ENCODE assay signal across 14 mouse cellular contexts in genomic region chr6:120854413-120854812, GRCm38 (mm10). TPM values are rescaled to one million over a fixed set of nuclear protein-coding genes. Genes with fewer than 3 reads are reported as not detected.
DNase-seq lines count a peak whose midpoint lies in the region; ATAC-seq and TF ChIP-seq lines count a peak whose summit lies in the region.
"Had no signal": no experiment of that assay in that cellular context is flagged by ENCODE, and none has a peak within 500 bp of the region (broad histone marks: within the 10 kb centered on the region; RNA-seq: fewer than 3 reads in every experiment).

No protein-coding gene starts in this region.

- H3K9ac ChIP-seq in kidney, embryonic 15.5 days = no peak overlapping the region
- H3K9ac ChIP-seq in heart, embryonic 16.5 days (ENCODE audit: low read length) = no peak overlapping the region
- no peak overlapping the region for H3K9ac ChIP-seq in liver, postnatal 0 days (replicated peaks)
- H3K9ac ChIP-seq: hindbrain, embryonic 14.5 days had no signal

- H3K27ac ChIP-seq in kidney, embryonic 15.5 days = no peak overlapping the region
- H3K27ac ChIP-seq in heart, embryonic 16.5 days (ENCODE audit: low read length) = 0 out of 2 replicates have a peak overlapping the region, but pooled peaks have one; percentile 46
- peak overlapping the region; percentile 37; the same call in 1 of the 2 replicates for H3K27ac ChIP-seq in liver, postnatal 0 days (ENCODE audit: low read depth)
- H3K27ac ChIP-seq: hindbrain, embryonic 14.5 days had no signal

- no peaks in the 10 kb centered on the region for H3K9me3 ChIP-seq in kidney, embryonic 15.5 days (replicated peaks)
- H3K9me3 ChIP-seq in heart, embryonic 16.5 days (replicated peaks; ENCODE audit: control insufficient read depth, low read length) = 0 out of 2 replicates have a peak, but pooled peaks cover 2% of the 10 kb centered on the region
- no peaks in the 10 kb centered on the region for H3K9me3 ChIP-seq in liver, postnatal 0 days (ENCODE audit: low read length)

- H3K27me3 ChIP-seq in kidney, embryonic 15.5 days = no peaks in the 10 kb centered on the region
- H3K27me3 ChIP-seq in heart, embryonic 16.5 days (ENCODE audit: control insufficient read depth, insufficient read depth, low read length) = no peaks in the 10 kb centered on the region
- no peaks in the 10 kb centered on the region for H3K27me3 ChIP-seq in liver, postnatal 0 days (ENCODE audit: insufficient read depth, low read length)
- H3K27me3 ChIP-seq: CH12.LX had no signal

- H3K36me3 ChIP-seq in kidney, embryonic 15.5 days = peaks cover 45% of the 10 kb centered on the region
- H3K36me3 ChIP-seq in heart, embryonic 16.5 days (ENCODE audit: control insufficient read depth, insufficient read depth) = peaks cover 16% of the 10 kb centered on the region
- peaks cover 44% of the 10 kb centered on the region for H3K36me3 ChIP-seq in liver, postnatal 0 days (replicated peaks; ENCODE audit: insufficient read depth, low read length)

- peak; percentile 36; the same call in 1 of the 2 replicates for TF ChIP-seq EP300 in liver, postnatal 0 days (IDR thresholded peaks at IDR 0.05; ENCODE audit: low read depth)

- H3K4me2 ChIP-seq in kidney, embryonic 15.5 days = no peak overlapping the region
- no peak overlapping the region for H3K4me2 ChIP-seq in heart, embryonic 16.5 days (ENCODE audit: low read depth, low read length)
- no peak overlapping the region for H3K4me2 ChIP-seq in liver, postnatal 0 days (ENCODE audit: low read depth, low read length)
- H3K4me2 ChIP-seq: hindbrain, embryonic 14.5 days had no signal

- no peak overlapping the region for H3K4me3 ChIP-seq in kidney, embryonic 15.5 days (replicated peaks)
- H3K4me3 ChIP-seq in heart, embryonic 16.5 days (ENCODE audit: low read length) = no peak overlapping the region
- H3K4me3 ChIP-seq in liver, postnatal 0 days (ENCODE audit: low read depth, low read length) = no peak overlapping the region

- peaks cover 5% of the 10 kb centered on the region; the same call in 1 of the 2 replicates for H3K4me1 ChIP-seq in kidney, embryonic 15.5 days
- peaks cover 4% of the 10 kb centered on the region for H3K4me1 ChIP-seq in heart, embryonic 16.5 days (ENCODE audit: control insufficient read depth, insufficient read depth, low read length)
- H3K4me1 ChIP-seq in liver, postnatal 0 days (ENCODE audit: insufficient read depth) = 0 out of 2 replicates have a peak, but pooled peaks cover 3% of the 10 kb centered on the region

- no peak for TF ChIP-seq CTCF in liver, postnatal 0 days (IDR thresholded peaks at IDR 0.05; ENCODE audit: low read depth)

- no peak for ATAC-seq in kidney, embryonic 15.5 days (replicated peaks; ENCODE audit: low FRiP score)
- peak; percentile 89 for ATAC-seq in erythroblast, adult 5-6 weeks (replicated peaks; ENCODE audit: low FRiP score, poor library complexity, severe bottlenecking)
- ATAC-seq in heart, embryonic 16.5 days (replicated peaks; ENCODE audit: extremely low read depth, insufficient read depth, low FRiP score) = peak; percentile 43; the same call in 1 of the 2 replicates
- peak; percentile 72 for ATAC-seq in liver, postnatal 0 days

- peak; percentile 14 to 19 for DNase-seq in kidney, postnatal 4 days
- DNase-seq in liver, postnatal 0 days = peak; percentile 26
- DNase-seq in lung, postnatal 14 days = no peak
- no peak for DNase-seq in layer of hippocampus, adult 11-12 months (ENCODE audit: low spot score)
- no peak for DNase-seq in lung, adult 18-20 months
- DNase-seq: cerebellum, adult 9-11 months; kidney, postnatal 36 days; right cerebral cortex, adult 18-20 months; thymus, postnatal 4 days had no signal

- WGBS in kidney, embryonic 15.5 days = 88% methylated on average over 10 of the region's 10 CpGs
- 26% methylated on average over 10 of the region's 10 CpGs for WGBS in heart, embryonic 16.5 days
- WGBS in liver, postnatal 0 days (ENCODE audit: insufficient replicate concordance) = 50% methylated on average over 10 of the region's 10 CpGs

RNA-seq across cellular contexts. Expression of gene Bcl2l13, which starts 18.4 kb away (rescaled TPM):
- 33.6 and 36.5 TPM in 2 replicates for polyA plus RNA-seq in kidney, embryonic 15.5 days (2015; fragmentation: Nextera tagmentation; extraction: Ambion mirVana)
- total RNA-seq in erythroblast, adult 5-6 weeks (2015; ENCODE audit: low replicate concordance) = 20.9 and 27.0 TPM in 2 replicates
- total RNA-seq in erythroblast, adult 5-6 weeks (2017; ENCODE audit: low replicate concordance) = 38.6 and 38.7 TPM in 2 replicates
- polyA plus RNA-seq in heart, embryonic 16.5 days (2015; fragmentation: Nextera tagmentation; extraction: Ambion mirVana) = 26.1 and 32.2 TPM in 2 replicates
- 18.4 and 20.4 TPM in 2 replicates for polyA plus RNA-seq in liver, postnatal 0 days (2015; fragmentation: Nextera tagmentation; extraction: Ambion mirVana)

RNA-seq across cellular contexts. Expression of gene Atp6v1e1, which starts 31.8 kb away (rescaled TPM):
- polyA plus RNA-seq in kidney, embryonic 15.5 days (2015; fragmentation: Nextera tagmentation; extraction: Ambion mirVana) = 153 and 155 TPM in 2 replicates
- 131 and 140 TPM in 2 replicates for total RNA-seq in erythroblast, adult 5-6 weeks (2015; ENCODE audit: low replicate concordance)
- 234 and 332 TPM in 2 replicates for total RNA-seq in erythroblast, adult 5-6 weeks (2017; ENCODE audit: low replicate concordance)
- polyA plus RNA-seq in heart, embryonic 16.5 days (2015; fragmentation: Nextera tagmentation; extraction: Ambion mirVana) = 138 and 146 TPM in 2 replicates
- 193 and 199 TPM in 2 replicates for polyA plus RNA-seq in liver, postnatal 0 days (2015; fragmentation: Nextera tagmentation; extraction: Ambion mirVana)

Comparison
In these comparisons a context has a peak if more than half of its experiments do, and no peak if none do; other contexts are left out.
1. DNase-seq: peak in kidney, postnatal 4 days (2 of 2) and liver, postnatal 0 days (single experiment); none in lung, postnatal 14 days (single experiment), layer of hippocampus, adult 11-12 months (single experiment) and lung, adult 18-20 months (0 of 2).